Mouse (Mus musculus) yolk sac, embryonic 10.5 days (tissue): ENCODE measurements around the gene Nup98.
A peak's percentile ranks its signal among the peaks of the same experiment; 100 is the strongest.

Experiments used
- DNase-seq: peaks from one replicate; pipeline ENCODE4 v3.0.0-alpha.2; 2017; ENCODE audit warnings: low spot score

The Nup98 gene

GRCm38 (mm10) chr7:102209756-102210721, at the start of gene Nup98, which contains the start of gene Pgap2:
TSS of gene Nup98 (minus strand) at chr7:102210176.
TSS of gene Pgap2 (plus strand) at chr7:102210208.
- DNase-seq: peak; percentile 99

GRCm38 (mm10) chr7:102258753-102259152, 48.8 kb upstream of the Nup98 start:
- no peak for DNase-seq

- DNase-seq: peak; percentile 51
Observed at GRCm38 (mm10) chr7:102258189-102258588, 48.2 kb upstream of the Nup98 start.

- DNase-seq: no peak
Observed at GRCm38 (mm10) chr7:102256636-102257035, 46.7 kb upstream of the Nup98 start.

GRCm38 (mm10) chr7:102255954-102256353, 46.0 kb upstream of the Nup98 start, which contains the start of gene Rhog:
TSS of gene Rhog (minus strand) at chr7:102256054.
- DNase-seq: no peak

- DNase-seq: no peak
Observed at GRCm38 (mm10) chr7:102253631-102254030, 43.7 kb upstream of the Nup98 start.

- DNase-seq: peak; percentile 89
Observed at GRCm38 (mm10) chr7:102250631-102251214, 40.7 kb upstream of the Nup98 start.

GRCm38 (mm10) chr7:102249896-102250630, 40.1 kb upstream of the Nup98 start:
- DNase-seq: peak; percentile 90

GRCm38 (mm10) chr7:102249531-102249895, 39.5 kb upstream of the Nup98 start:
- DNase-seq: peak; percentile 64

GRCm38 (mm10) chr7:102248691-102249404, 38.9 kb upstream of the Nup98 start:
- no peak for DNase-seq

GRCm38 (mm10) chr7:102246956-102247797, 37.2 kb upstream of the Nup98 start:
- peak; percentile 22 for DNase-seq

- DNase-seq: peak; percentile 44
Observed at GRCm38 (mm10) chr7:102246265-102246664, 36.3 kb upstream of the Nup98 start.

GRCm38 (mm10) chr7:102245775-102246174, 35.8 kb upstream of the Nup98 start:
- peak; percentile 39 for DNase-seq

GRCm38 (mm10) chr7:102244782-102245535, 35.0 kb upstream of the Nup98 start:
- peak; percentile 24 for DNase-seq

- DNase-seq: peak; percentile 19
Observed at GRCm38 (mm10) chr7:102243870-102244269, 33.9 kb upstream of the Nup98 start.

- no peak for DNase-seq
Observed at GRCm38 (mm10) chr7:102242917-102243316, 32.9 kb upstream of the Nup98 start.

- no peak for DNase-seq
Observed at GRCm38 (mm10) chr7:102242371-102242770, 32.4 kb upstream of the Nup98 start.

GRCm38 (mm10) chr7:102239591-102239990, 29.6 kb upstream of the Nup98 start:
- no peak for DNase-seq

- no peak for DNase-seq
Observed at GRCm38 (mm10) chr7:102238686-102239286, 28.8 kb upstream of the Nup98 start.

- DNase-seq: no peak
Observed at GRCm38 (mm10) chr7:102233059-102233458, 23.1 kb upstream of the Nup98 start.
